Mouse (Mus musculus): ENCODE data around the gene Mpdz. TPM values are rescaled to one million over a fixed set of nuclear protein-coding genes. Genes with fewer than 3 reads are reported as not detected.

Mpdz gene
- polyA plus RNA-seq, 1 experiment from 2014 or later: 51.3 TPM

DNA sequence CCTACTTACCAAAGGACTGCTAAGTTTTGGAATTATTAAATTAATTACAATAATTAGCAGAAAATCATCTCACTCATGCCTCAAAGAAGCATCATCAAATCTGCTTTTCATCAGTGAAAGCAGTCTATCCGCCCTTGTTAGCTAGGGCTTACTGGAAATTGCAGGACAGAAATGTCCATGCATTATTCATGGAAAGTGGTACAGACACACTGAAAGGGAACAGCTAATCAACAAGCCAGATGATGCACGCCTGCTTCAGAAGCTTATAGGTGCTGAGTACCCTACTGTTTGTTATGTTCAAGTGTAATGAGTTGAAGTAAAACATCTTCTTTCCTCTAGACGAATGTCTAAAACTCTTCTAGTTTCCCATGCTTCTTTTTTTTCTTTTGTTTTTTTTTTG is 91.2 kb downstream of the Mpdz start:
- Histone ChIP-seq H3K4me3 (ENCODE audit: low read depth, low read length) (no peak overlapping the region), H3K27ac (ENCODE audit: low read depth, low read length) (no peak overlapping the region), H3K27me3 (ENCODE audit: control insufficient read depth, insufficient read depth, low read length) (no peaks in the 10 kb centered on the region), H3K4me2 (ENCODE audit: low read depth) (no peak overlapping the region), H3K4me1 (ENCODE audit: control insufficient read depth, insufficient read depth, low read length) (no peaks in the 10 kb centered on the region), H3K9ac (ENCODE audit: low read length) (no peak overlapping the region), H3K9me3 (ENCODE audit: control insufficient read depth, low read length) (no peaks in the 10 kb centered on the region), H3K36me3 (ENCODE audit: control insufficient read depth, insufficient read depth, low read length) (no peaks in the 10 kb centered on the region; the same call in 1 of the 2 replicates)
- 84% methylated on average over 3 of the region's 3 CpGs for WGBS
- DNase-seq (ENCODE audit: low spot score): no peak
- ATAC-seq (ENCODE audit: insufficient read depth, low FRiP score, low TSS enrichment): no peak

DNA sequence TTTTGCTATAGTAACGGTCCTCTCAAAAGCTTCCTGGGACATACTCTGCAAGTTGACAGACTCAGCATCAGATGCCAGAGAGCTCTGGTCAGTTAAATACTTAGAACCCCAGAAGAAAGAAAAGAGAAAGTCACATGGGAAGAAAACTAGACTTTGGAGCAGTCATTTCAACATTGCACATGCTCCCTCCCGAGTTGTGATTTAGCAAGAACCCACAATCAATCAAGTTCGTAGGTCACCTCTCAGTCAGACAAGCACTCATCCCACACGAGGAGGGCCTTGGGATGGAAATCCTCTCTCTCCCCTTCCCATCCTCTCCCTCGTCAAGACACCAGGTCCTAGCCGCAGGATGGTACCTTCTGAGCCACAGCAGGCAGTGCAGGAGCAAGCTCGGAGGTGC is 94.0 kb downstream of the Mpdz start:
- no peaks in the 10 kb centered on the region for H3K4me1 ChIP-seq (ENCODE audit: control insufficient read depth, insufficient read depth, low read length)
- H3K4me2 ChIP-seq (ENCODE audit: low read depth): no peak overlapping the region
- H3K9me3 ChIP-seq (ENCODE audit: control insufficient read depth, low read length): no peaks in the 10 kb centered on the region
- no peak for ATAC-seq (ENCODE audit: insufficient read depth, low FRiP score, low TSS enrichment)
- no peaks in the 10 kb centered on the region; the same call in 1 of the 2 replicates for H3K36me3 ChIP-seq (ENCODE audit: control insufficient read depth, insufficient read depth, low read length)
- H3K4me3 ChIP-seq (ENCODE audit: low read depth, low read length): no peak overlapping the region
- H3K27ac ChIP-seq (ENCODE audit: low read depth, low read length): no peak overlapping the region
- DNase-seq (ENCODE audit: low spot score): no peak
- H3K9ac ChIP-seq (ENCODE audit: low read length): no peak overlapping the region
- 87% methylated on average over 7 of the region's 7 CpGs for WGBS
- H3K27me3 ChIP-seq (ENCODE audit: control insufficient read depth, insufficient read depth, low read length): no peaks in the 10 kb centered on the region

GRCm38 (mm10) chr4:81345141-81345540 is 97.5 kb downstream of the Mpdz start:
- DNase-seq (ENCODE audit: low spot score): no peak
- WGBS: 90% methylated on average over 3 of the region's 3 CpGs
- no peak overlapping the region for H3K27ac ChIP-seq (ENCODE audit: low read depth, low read length)

GRCm38 (mm10) chr4:81333628-81333991 is 109.0 kb downstream of the Mpdz start:
- Histone ChIP-seq H3K9ac (ENCODE audit: low read length) (no peak overlapping the region), H3K4me2 (ENCODE audit: low read depth) (no peak overlapping the region), H3K36me3 (ENCODE audit: control insufficient read depth, insufficient read depth, low read length) (no peaks in the 10 kb centered on the region), H3K9me3 (ENCODE audit: control insufficient read depth, low read length) (no peaks in the 10 kb centered on the region), H3K27me3 (ENCODE audit: control insufficient read depth, insufficient read depth, low read length) (no peaks in the 10 kb centered on the region), H3K27ac (ENCODE audit: low read depth, low read length) (no peak overlapping the region), H3K4me3 (ENCODE audit: low read depth, low read length) (no peak overlapping the region), H3K4me1 (ENCODE audit: control insufficient read depth, insufficient read depth, low read length) (no peaks in the 10 kb centered on the region)
- no peak for ATAC-seq (ENCODE audit: insufficient read depth, low FRiP score, low TSS enrichment)
- DNase-seq (ENCODE audit: low spot score): no peak
- WGBS: 87% methylated on average over 2 of the region's 2 CpGs

More at GRCm38 (mm10) chr4:81345141-81345540, 97.5 kb downstream of the Mpdz start:
- no peak overlapping the region for H3K9ac ChIP-seq (ENCODE audit: low read length)
- H3K4me1 ChIP-seq (ENCODE audit: control insufficient read depth, insufficient read depth, low read length): no peaks in the 10 kb centered on the region
- H3K4me2 ChIP-seq (ENCODE audit: low read depth): no peak overlapping the region
- no peaks in the 10 kb centered on the region for H3K9me3 ChIP-seq (ENCODE audit: control insufficient read depth, low read length)
- ATAC-seq (ENCODE audit: insufficient read depth, low FRiP score, low TSS enrichment): no peak
- no peak overlapping the region for H3K4me3 ChIP-seq (ENCODE audit: low read depth, low read length)
- no peaks in the 10 kb centered on the region for H3K27me3 ChIP-seq (ENCODE audit: control insufficient read depth, insufficient read depth, low read length)
- H3K36me3 ChIP-seq (ENCODE audit: control insufficient read depth, insufficient read depth, low read length): no peaks in the 10 kb centered on the region; the same call in 1 of the 2 replicates

- Histone ChIP-seq H3K4me2 (ENCODE audit: low read depth) (no peak overlapping the region), H3K4me3 (ENCODE audit: low read depth, low read length) (no peak overlapping the region), H3K36me3 (ENCODE audit: control insufficient read depth, insufficient read depth, low read length) (no peaks in the 10 kb centered on the region), H3K4me1 (ENCODE audit: control insufficient read depth, insufficient read depth, low read length) (no peaks in the 10 kb centered on the region), H3K9ac (ENCODE audit: low read length) (no peak overlapping the region), H3K9me3 (ENCODE audit: control insufficient read depth, low read length) (no peaks in the 10 kb centered on the region), H3K27ac (ENCODE audit: low read depth, low read length) (no peak overlapping the region), H3K27me3 (ENCODE audit: control insufficient read depth, insufficient read depth, low read length) (no peaks in the 10 kb centered on the region)
- ATAC-seq (ENCODE audit: insufficient read depth, low FRiP score, low TSS enrichment): no peak
- no peak for DNase-seq (ENCODE audit: low spot score)
- 81% methylated on average over 11 of the region's 11 CpGs for WGBS
These were observed 109.6 kb downstream of the Mpdz start for GRCm38 (mm10) chr4:81332901-81333627.

DNA sequence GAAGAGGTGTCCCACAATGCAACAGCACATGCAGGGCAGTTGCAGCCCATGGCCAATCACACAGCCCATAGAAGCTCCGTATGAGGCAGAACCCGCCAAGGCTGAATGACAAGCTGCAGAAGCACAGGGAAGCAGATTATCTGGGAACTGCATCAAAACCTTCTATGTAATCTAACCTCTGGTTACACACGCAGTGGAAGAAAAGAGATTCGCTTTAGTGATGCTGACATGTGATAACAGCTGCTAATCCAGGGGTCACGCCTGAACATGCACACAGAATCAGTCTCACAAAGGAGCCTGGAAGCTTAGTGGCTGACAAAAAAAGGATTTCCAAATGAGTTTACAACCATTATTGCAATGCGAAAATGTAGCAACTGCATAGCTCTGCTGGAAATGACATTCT is 110.2 kb downstream of the Mpdz start:
- H3K4me1 ChIP-seq (ENCODE audit: control insufficient read depth, insufficient read depth, low read length): no peaks in the 10 kb centered on the region
- 83% methylated on average over 6 of the region's 6 CpGs for WGBS
- no peak overlapping the region for H3K9ac ChIP-seq (ENCODE audit: low read length)
- no peak overlapping the region for H3K27ac ChIP-seq (ENCODE audit: low read depth, low read length)
- no peaks in the 10 kb centered on the region for H3K9me3 ChIP-seq (ENCODE audit: control insufficient read depth, low read length)
- no peaks in the 10 kb centered on the region for H3K27me3 ChIP-seq (ENCODE audit: control insufficient read depth, insufficient read depth, low read length)
- ATAC-seq (ENCODE audit: insufficient read depth, low FRiP score, low TSS enrichment) (no peak), DNase-seq (ENCODE audit: low spot score) (no peak)
- H3K36me3 ChIP-seq (ENCODE audit: control insufficient read depth, insufficient read depth, low read length): no peaks in the 10 kb centered on the region
- H3K4me3 ChIP-seq (ENCODE audit: low read depth, low read length): no peak overlapping the region
- H3K4me2 ChIP-seq (ENCODE audit: low read depth): no peak overlapping the region

- WGBS: 95% methylated on average over 2 of the region's 2 CpGs
- ATAC-seq (ENCODE audit: insufficient read depth, low FRiP score, low TSS enrichment): no peak
These were observed 114.9 kb downstream of the Mpdz start for GRCm38 (mm10) chr4:81327694-81328093.

GRCm38 (mm10) chr4:81323853-81324252 is 118.8 kb downstream of the Mpdz start:
- ATAC-seq (ENCODE audit: insufficient read depth, low FRiP score, low TSS enrichment): no peak
- no peak for DNase-seq (ENCODE audit: low spot score)
- Histone ChIP-seq H3K9ac (ENCODE audit: low read length) (no peak overlapping the region), H3K4me3 (ENCODE audit: low read depth, low read length) (no peak overlapping the region), H3K4me2 (ENCODE audit: low read depth) (no peak overlapping the region), H3K27me3 (ENCODE audit: control insufficient read depth, insufficient read depth, low read length) (no peaks in the 10 kb centered on the region), H3K36me3 (ENCODE audit: control insufficient read depth, insufficient read depth, low read length) (no peaks in the 10 kb centered on the region), H3K27ac (ENCODE audit: low read depth, low read length) (no peak overlapping the region), H3K4me1 (ENCODE audit: control insufficient read depth, insufficient read depth, low read length) (no peaks in the 10 kb centered on the region), H3K9me3 (ENCODE audit: control insufficient read depth, low read length) (no peaks in the 10 kb centered on the region)
- 91% methylated on average over 4 of the region's 4 CpGs for WGBS

More at GRCm38 (mm10) chr4:81327694-81328093, 114.9 kb downstream of the Mpdz start:
- Histone ChIP-seq H3K9ac (ENCODE audit: low read length) (no peak overlapping the region), H3K4me2 (ENCODE audit: low read depth) (no peak overlapping the region), H3K27me3 (ENCODE audit: control insufficient read depth, insufficient read depth, low read length) (no peaks in the 10 kb centered on the region), H3K27ac (ENCODE audit: low read depth, low read length) (no peak overlapping the region), H3K4me3 (ENCODE audit: low read depth, low read length) (no peak overlapping the region), H3K9me3 (ENCODE audit: control insufficient read depth, low read length) (no peaks in the 10 kb centered on the region), H3K36me3 (ENCODE audit: control insufficient read depth, insufficient read depth, low read length) (no peaks in the 10 kb centered on the region), H3K4me1 (ENCODE audit: control insufficient read depth, insufficient read depth, low read length) (no peaks in the 10 kb centered on the region)
- DNase-seq (ENCODE audit: low spot score): no peak

- H3K9ac ChIP-seq (ENCODE audit: low read length): no peak overlapping the region
- no peak overlapping the region for H3K27ac ChIP-seq (ENCODE audit: low read depth, low read length)
- no peaks in the 10 kb centered on the region for H3K9me3 ChIP-seq (ENCODE audit: control insufficient read depth, low read length)
- no peaks in the 10 kb centered on the region for H3K36me3 ChIP-seq (ENCODE audit: control insufficient read depth, insufficient read depth, low read length)
- DNase-seq (ENCODE audit: low spot score) (no peak), ATAC-seq (ENCODE audit: insufficient read depth, low FRiP score, low TSS enrichment) (no peak)
- WGBS: 89% methylated on average over 3 of the region's 3 CpGs
- H3K4me3 ChIP-seq (ENCODE audit: low read depth, low read length): no peak overlapping the region
- H3K4me2 ChIP-seq (ENCODE audit: low read depth): no peak overlapping the region
- H3K27me3 ChIP-seq (ENCODE audit: control insufficient read depth, insufficient read depth, low read length): no peaks in the 10 kb centered on the region
- no peaks in the 10 kb centered on the region for H3K4me1 ChIP-seq (ENCODE audit: control insufficient read depth, insufficient read depth, low read length)
These were observed 120.4 kb downstream of the Mpdz start for GRCm38 (mm10) chr4:81322232-81322631.

Measured in neural tube, embryonic 11.5 days (tissue).